Mouse (Mus musculus) embryonic stem cell, embryonic (primary cell): Measurements from ENCODE around the gene Mpdz.

Experiments used
- CTCF ChIA-PET, 4 experiments: fragments of 300-600 bp in 2 of 4; fragments of 350-600 bp in 2 of 4; sonication (Branson Sonifier 250); formaldehyde crosslinking; loops; one replicate each; lab custom pipeline; 2022; ENCODE audit warnings: inconsistent platforms in 2 of 4; lab: Charles Lee
- POLR2A ChIA-PET, 4 experiments: fragments of 300-600 bp in 2 of 4; fragments of 350-600 bp in 2 of 4; sonication (Branson Sonifier 250); formaldehyde crosslinking; loops; one replicate each; lab custom pipeline; 2022; ENCODE audit warnings: antibody characterized with exemption in 4 of 4, inconsistent platforms in 1 of 4; lab: Charles Lee

Gene Mpdz

GRCm38 (mm10) chr4:81442078-81442981 lies at the start of gene Mpdz:
Mpdz (minus strand) TSS chr4:81442815.
- CTCF ChIA-PET, result no interaction called here
- POLR2A ChIA-PET, result no interaction called here

- ChIA-PET POLR2A (no interaction called here), CTCF (no interaction called here)
Measured at GRCm38 (mm10) chr4:81490556-81490955, 47.9 kb upstream of the Mpdz start.

- CTCF ChIA-PET, result interaction anchor here in 1 of 4 experiments (0.5 to 1.1 kb wide), 2 partner anchors 34 to 875 kb away, joined by 4 read pairs; no protein-coding TSS in a partner anchor
- POLR2A ChIA-PET, result no interaction called here
Measured at GRCm38 (mm10) chr4:81484603-81485002, 42.0 kb upstream of the Mpdz start.

- CTCF ChIA-PET, result interaction anchor here in 1 of 4 experiments (0.5 kb wide), 1 partner anchor 875 kb away, joined by 4 read pairs; no protein-coding TSS in a partner anchor
- POLR2A ChIA-PET, result no interaction called here
Measured at GRCm38 (mm10) chr4:81483887-81484602, 41.4 kb upstream of the Mpdz start.

GRCm38 (mm10) chr4:81483159-81483558 lies 40.5 kb upstream of the Mpdz start:
- POLR2A ChIA-PET, result no interaction called here

GRCm38 (mm10) chr4:81466821-81467220 lies 24.2 kb upstream of the Mpdz start:
- CTCF ChIA-PET, result no interaction called here
- POLR2A ChIA-PET, result no interaction called here

More at GRCm38 (mm10) chr4:81483159-81483558, 40.5 kb upstream of the Mpdz start:
- CTCF ChIA-PET, result no interaction called here

GRCm38 (mm10) chr4:81465172-81465571 lies 22.6 kb upstream of the Mpdz start:
- CTCF ChIA-PET, result no interaction called here
- POLR2A ChIA-PET, result interaction anchor here in 1 of 4 experiments (0.7 kb wide), 1 partner anchor 184 kb away, joined by 4 read pairs; no protein-coding TSS in a partner anchor

GRCm38 (mm10) chr4:81462253-81462652 lies 19.6 kb upstream of the Mpdz start:
- ChIA-PET CTCF (no interaction called here), POLR2A (no interaction called here)

- CTCF ChIA-PET, result no interaction called here
- POLR2A ChIA-PET, result no interaction called here
Measured at GRCm38 (mm10) chr4:81458921-81459320, 16.3 kb upstream of the Mpdz start.

GRCm38 (mm10) chr4:81453806-81454205 lies 11.2 kb upstream of the Mpdz start:
- CTCF ChIA-PET, result no interaction called here
- POLR2A ChIA-PET, result interaction anchor here in 1 of 4 experiments (0.6 kb wide), 1 partner anchor 18 kb away, joined by 8 read pairs; no protein-coding TSS in a partner anchor

- ChIA-PET POLR2A (interaction anchor here in 1 of 4 experiments (0.6 kb wide), 1 partner anchor 613 kb away, joined by 3 read pairs; no protein-coding TSS in a partner anchor), CTCF (no interaction called here)
Measured at GRCm38 (mm10) chr4:81452183-81452582, 9.6 kb upstream of the Mpdz start.

GRCm38 (mm10) chr4:81449413-81449812 lies 6.8 kb upstream of the Mpdz start:
- CTCF ChIA-PET, result interaction anchor here in 1 of 4 experiments (0.5 kb wide), 1 partner anchor 577 kb away, joined by 5 read pairs; no protein-coding TSS in a partner anchor

GRCm38 (mm10) chr4:81443566-81443965 lies 951 bp upstream of the Mpdz start:
- ChIA-PET CTCF (no interaction called here), POLR2A (no interaction called here)

More at GRCm38 (mm10) chr4:81449413-81449812, 6.8 kb upstream of the Mpdz start:
- POLR2A ChIA-PET, result interaction anchor here in 1 of 4 experiments (0.6 kb wide), 1 partner anchor 18 kb away, joined by 3 read pairs; no protein-coding TSS in a partner anchor

- ChIA-PET CTCF (no interaction called here), POLR2A (no interaction called here)
Measured at GRCm38 (mm10) chr4:81433961-81434360, 8.7 kb downstream of the Mpdz start.

- POLR2A ChIA-PET, result interaction anchor here in 1 of 4 experiments (0.7 kb wide), 1 partner anchor 18 kb away, joined by 3 read pairs; no protein-coding TSS in a partner anchor
- CTCF ChIA-PET, result no interaction called here
Measured at GRCm38 (mm10) chr4:81430826-81431225, 11.8 kb downstream of the Mpdz start.

GRCm38 (mm10) chr4:81430105-81430504 lies 12.5 kb downstream of the Mpdz start:
- POLR2A ChIA-PET, result no interaction called here
- CTCF ChIA-PET, result no interaction called here

GRCm38 (mm10) chr4:81429670-81430069 lies 12.9 kb downstream of the Mpdz start:
- POLR2A ChIA-PET, result no interaction called here
- CTCF ChIA-PET, result no interaction called here

- POLR2A ChIA-PET, result no interaction called here
- CTCF ChIA-PET, result no interaction called here
Measured at GRCm38 (mm10) chr4:81423556-81423955, 19.1 kb downstream of the Mpdz start.

GRCm38 (mm10) chr4:81421621-81422020 lies 21.0 kb downstream of the Mpdz start:
- ChIA-PET CTCF (no interaction called here), POLR2A (interaction anchor here in 1 of 4 experiments (0.7 kb wide), 1 partner anchor 25 kb away, joined by 3 read pairs; no protein-coding TSS in a partner anchor)
